Mouse (Mus musculus): Measurements from ENCODE around the gene Tedc2. TPM values are rescaled to one million over a fixed set of nuclear protein-coding genes. Genes with fewer than 3 reads are reported as not detected.

Tedc2 gene
- polyA plus RNA-seq, 1 experiment from 2014 or later = 6.1 TPM

DNA sequence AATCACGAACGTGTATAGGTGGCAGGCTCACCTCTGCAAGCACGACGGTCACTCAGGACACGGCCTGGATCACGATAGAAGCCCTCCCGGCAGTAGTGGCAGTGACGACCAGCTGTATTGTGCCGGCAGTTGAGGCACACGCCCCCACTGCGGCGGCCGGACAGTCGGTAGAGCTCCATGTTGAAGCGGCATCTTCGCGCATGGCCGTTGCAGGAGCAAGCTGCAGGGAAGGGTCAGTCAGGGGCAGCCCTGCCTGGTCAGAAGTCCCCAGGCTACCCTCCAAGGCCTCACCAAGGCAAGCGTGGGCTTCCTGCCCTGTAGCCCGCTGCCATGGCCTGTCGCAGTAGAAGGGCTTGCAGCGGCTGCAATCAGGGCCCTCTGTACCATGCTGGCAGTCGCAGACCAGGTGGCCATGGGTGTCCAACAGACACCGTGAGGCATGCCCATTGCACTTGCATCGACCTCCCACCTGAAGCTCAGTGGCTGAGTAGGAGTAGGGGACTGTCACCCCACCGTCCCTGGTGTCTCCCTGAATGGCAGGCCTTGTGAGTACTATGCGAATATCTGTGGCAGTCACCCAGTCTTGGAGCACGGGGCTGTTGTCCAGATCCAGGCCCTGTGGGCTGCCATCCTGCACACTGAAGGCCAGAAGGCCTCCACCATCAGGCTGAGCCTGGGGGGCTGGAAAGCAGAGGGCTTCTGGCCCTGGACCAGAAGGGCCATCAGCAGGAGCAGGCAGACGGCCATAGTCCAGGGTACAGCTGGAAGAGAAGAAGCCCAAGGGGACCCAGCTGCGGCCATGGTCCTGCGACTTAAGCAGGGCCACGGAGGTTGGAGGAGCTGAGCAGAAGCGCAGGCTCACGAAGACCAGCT is 12.6 kb downstream of the Tedc2 start:
- H3K4me2 ChIP-seq (replicated peaks; ENCODE audit: low read depth) = peak overlapping the region; percentile 95
- TF ChIP-seq CTCF (IDR thresholded peaks at IDR 0.05; ENCODE audit: low read depth) = no peak
- no peak for TF ChIP-seq EP300 (optimal IDR thresholded peaks at IDR 0.05)
- no peaks in the 10 kb centered on the region for H3K9me3 ChIP-seq (ENCODE audit: control insufficient read depth, low read length)
- peaks cover 25% of the 10 kb centered on the region for H3K4me1 ChIP-seq (replicated peaks; ENCODE audit: control insufficient read depth, insufficient read depth)
- WGBS = 72% methylated on average over 34 of the region's 34 CpGs
- H3K9ac ChIP-seq (ENCODE audit: low read length) = peak overlapping the region; percentile 71
- no peak for ATAC-seq (ENCODE audit: low FRiP score, low TSS enrichment)
- H3K4me3 ChIP-seq (ENCODE audit: low read depth, low read length) = peak overlapping the region; percentile 41
- no peaks in the 10 kb centered on the region for H3K36me3 ChIP-seq (ENCODE audit: control insufficient read depth, insufficient read depth, low read length)
- no peak for DNase-seq (ENCODE audit: low spot score)
- H3K27me3 ChIP-seq (ENCODE audit: control insufficient read depth, insufficient read depth, low read length) = peaks cover 3% of the 10 kb centered on the region; the same call in 1 of the 2 replicates
- H3K27ac ChIP-seq (replicated peaks) = peak overlapping the region; percentile 87

DNA sequence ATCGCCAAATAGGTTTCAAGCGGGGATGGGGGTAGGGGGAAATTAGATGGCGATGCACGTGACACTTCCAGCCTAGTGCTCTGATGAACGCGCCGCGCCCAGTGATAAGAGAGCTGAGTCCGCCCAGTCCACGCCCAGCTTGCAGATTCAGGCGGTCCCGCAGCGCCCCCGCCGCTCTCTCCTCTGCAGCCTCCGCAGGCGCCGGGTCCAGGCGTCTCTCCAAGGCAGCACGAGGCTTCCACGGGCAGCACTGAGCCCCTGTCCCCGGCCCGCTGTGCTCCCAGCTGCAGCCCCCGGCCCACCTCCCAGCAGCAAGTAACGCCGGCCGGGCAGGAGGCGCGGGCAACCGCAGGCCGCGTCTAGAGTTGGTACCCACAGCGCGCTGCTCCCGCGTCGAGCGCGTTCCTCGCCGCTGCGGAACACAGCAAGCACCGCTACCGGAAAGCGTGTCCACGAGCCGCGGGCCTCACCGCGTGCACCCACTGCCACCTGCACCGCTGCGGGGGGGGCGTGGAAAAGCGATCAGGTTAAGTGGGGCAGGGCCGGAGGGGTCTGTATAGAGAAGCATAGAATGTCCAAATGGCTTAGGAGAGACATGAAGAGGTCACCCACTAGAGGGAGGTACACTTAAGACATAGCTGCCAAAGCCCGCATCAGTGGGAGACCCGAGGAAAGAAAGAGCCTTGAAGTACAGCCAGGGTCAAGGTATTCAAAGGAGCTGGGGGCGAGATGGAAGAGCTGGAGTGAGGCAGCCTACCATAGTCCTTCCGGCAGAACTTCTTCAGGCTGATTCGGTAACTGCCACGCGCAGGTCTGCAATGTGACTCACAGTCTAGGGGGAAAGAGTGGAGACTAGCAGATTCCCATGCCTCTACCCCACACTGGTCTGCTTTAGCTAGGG is 13.9 kb downstream of the Tedc2 start:
- H3K4me2 ChIP-seq (replicated peaks; ENCODE audit: low read depth) = peak overlapping the region; percentile 95
- TF ChIP-seq CTCF (IDR thresholded peaks at IDR 0.05; ENCODE audit: low read depth) (peak; percentile 44), EP300 (optimal IDR thresholded peaks at IDR 0.05) (no peak)
- DNase-seq (ENCODE audit: low spot score) (peak; percentile 66), ATAC-seq (ENCODE audit: low FRiP score, low TSS enrichment) (no peak)
- H3K9me3 ChIP-seq (ENCODE audit: control insufficient read depth, low read length) = no peaks in the 10 kb centered on the region
- no peak overlapping the region; the same call in 1 of the 2 replicates for H3K27ac ChIP-seq (replicated peaks)
- peak overlapping the region; percentile 30 for H3K4me3 ChIP-seq (ENCODE audit: low read depth, low read length)
- peak overlapping the region; percentile 38; the same call in 1 of the 2 replicates for H3K9ac ChIP-seq (ENCODE audit: low read length)
- WGBS = 5% methylated on average over 62 of the region's 62 CpGs
- no peaks in the 10 kb centered on the region for H3K36me3 ChIP-seq (ENCODE audit: control insufficient read depth, insufficient read depth, low read length)
- peaks cover 3% of the 10 kb centered on the region; the same call in 1 of the 2 replicates for H3K27me3 ChIP-seq (ENCODE audit: control insufficient read depth, insufficient read depth, low read length)
- H3K4me1 ChIP-seq (replicated peaks; ENCODE audit: control insufficient read depth, insufficient read depth) = peaks cover 22% of the 10 kb centered on the region

DNA sequence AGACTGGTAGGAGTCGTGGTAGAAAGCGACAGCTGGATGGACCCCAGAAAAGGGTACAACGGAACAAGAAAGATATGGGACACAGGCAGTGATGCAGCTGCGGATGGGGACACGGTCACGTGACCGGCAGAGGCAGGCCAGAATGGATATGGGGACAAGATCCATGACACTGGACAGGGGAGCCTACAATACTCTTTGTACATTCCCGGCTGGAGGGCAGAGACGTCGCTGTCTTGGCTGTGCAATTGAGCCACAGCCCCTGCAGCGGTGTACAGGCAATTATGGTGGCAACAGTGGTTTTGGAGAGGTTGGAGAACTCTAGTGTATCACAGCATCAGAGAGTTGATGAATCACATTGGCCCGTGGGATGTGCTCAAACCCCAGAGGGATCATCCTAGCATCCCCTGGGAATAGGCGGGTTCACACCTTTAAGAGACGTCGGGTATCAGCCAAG is 14.7 kb downstream of the Tedc2 start:
- WGBS = 11% methylated on average over 15 of the region's 15 CpGs
- peaks cover 17% of the 10 kb centered on the region for H3K4me1 ChIP-seq (replicated peaks; ENCODE audit: control insufficient read depth, insufficient read depth)
- TF ChIP-seq EP300 (optimal IDR thresholded peaks at IDR 0.05) = no peak
- no peak for TF ChIP-seq CTCF (IDR thresholded peaks at IDR 0.05; ENCODE audit: low read depth)
- peak overlapping the region; percentile 95 for H3K4me2 ChIP-seq (replicated peaks; ENCODE audit: low read depth)
- H3K9ac ChIP-seq (ENCODE audit: low read length) = peak overlapping the region; percentile 68
- H3K27ac ChIP-seq (replicated peaks) = 0 out of 2 replicates have a peak overlapping the region, but pooled peaks have one; percentile 18
- peak overlapping the region; percentile 60 for H3K4me3 ChIP-seq (ENCODE audit: low read depth, low read length)
- no peak for DNase-seq (ENCODE audit: low spot score)
- no peaks in the 10 kb centered on the region for H3K9me3 ChIP-seq (ENCODE audit: control insufficient read depth, low read length)
- H3K36me3 ChIP-seq (ENCODE audit: control insufficient read depth, insufficient read depth, low read length) = no peaks in the 10 kb centered on the region
- H3K27me3 ChIP-seq (ENCODE audit: control insufficient read depth, insufficient read depth, low read length) = peaks cover 3% of the 10 kb centered on the region; the same call in 1 of the 2 replicates
- ATAC-seq (ENCODE audit: low FRiP score, low TSS enrichment) = 0 out of 2 replicates have a peak, but pooled peaks have one; percentile 0

DNA sequence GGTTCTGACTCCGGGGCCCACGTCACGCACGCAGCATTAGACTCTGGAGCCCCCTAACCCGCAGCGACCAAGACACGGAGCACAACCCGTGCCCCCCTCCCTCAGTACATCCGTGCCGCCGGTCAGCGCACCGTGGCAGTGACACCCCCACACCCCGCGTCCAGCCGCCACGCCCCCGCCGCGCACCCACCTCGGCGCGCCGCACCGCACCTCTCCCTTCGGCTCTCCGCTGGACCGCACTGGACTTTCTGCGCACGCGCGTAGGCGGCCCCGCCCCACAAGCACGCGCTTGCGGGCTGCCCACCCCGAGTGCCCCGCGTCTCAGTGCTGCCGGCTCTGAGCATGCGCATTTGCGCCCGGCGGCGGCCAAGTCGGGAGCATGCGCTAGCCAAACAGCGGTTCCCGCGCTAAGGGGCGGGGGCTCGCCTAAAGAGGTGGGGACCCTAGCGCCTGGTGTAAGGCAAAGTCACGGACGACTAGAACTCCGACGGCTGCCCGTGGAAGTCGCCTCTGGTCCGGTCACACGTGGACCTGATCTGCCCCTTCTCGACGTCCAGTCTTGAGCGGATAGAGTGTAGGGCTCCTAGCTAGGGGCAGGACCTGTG is 15.3 kb downstream of the Tedc2 start, which contains the start of gene Tbc1d24:
Gene Tbc1d24 (minus strand): TSS at position 279 of the 605 bp plus-strand sequence.
- Histone ChIP-seq H3K27ac (replicated peaks) (peak within 1 kb of the TSS; percentile 36), H3K9me3 (ENCODE audit: control insufficient read depth, low read length) (no peaks in the 10 kb centered on the region), H3K36me3 (ENCODE audit: control insufficient read depth, insufficient read depth, low read length) (no peaks in the 10 kb centered on the region), H3K27me3 (ENCODE audit: control insufficient read depth, insufficient read depth, low read length) (peaks cover 3% of the 10 kb centered on the region; the same call in 1 of the 2 replicates), H3K4me2 (replicated peaks; ENCODE audit: low read depth) (peak within 1 kb of the TSS; percentile 95), H3K9ac (ENCODE audit: low read length) (peak within 1 kb of the TSS; percentile 68), H3K4me3 (ENCODE audit: low read depth, low read length) (peak within 1 kb of the TSS; percentile 60), H3K4me1 (replicated peaks; ENCODE audit: control insufficient read depth, insufficient read depth) (peaks cover 17% of the 10 kb centered on the region)
- DNase-seq (ENCODE audit: low spot score) = peak; percentile 86
- peak; percentile 66 for ATAC-seq (ENCODE audit: low FRiP score, low TSS enrichment)
- TF ChIP-seq EP300 (optimal IDR thresholded peaks at IDR 0.05) = no peak
- no peak for TF ChIP-seq CTCF (IDR thresholded peaks at IDR 0.05; ENCODE audit: low read depth)
- WGBS = 1% methylated on average over 42 of the region's 65 CpGs

DNA sequence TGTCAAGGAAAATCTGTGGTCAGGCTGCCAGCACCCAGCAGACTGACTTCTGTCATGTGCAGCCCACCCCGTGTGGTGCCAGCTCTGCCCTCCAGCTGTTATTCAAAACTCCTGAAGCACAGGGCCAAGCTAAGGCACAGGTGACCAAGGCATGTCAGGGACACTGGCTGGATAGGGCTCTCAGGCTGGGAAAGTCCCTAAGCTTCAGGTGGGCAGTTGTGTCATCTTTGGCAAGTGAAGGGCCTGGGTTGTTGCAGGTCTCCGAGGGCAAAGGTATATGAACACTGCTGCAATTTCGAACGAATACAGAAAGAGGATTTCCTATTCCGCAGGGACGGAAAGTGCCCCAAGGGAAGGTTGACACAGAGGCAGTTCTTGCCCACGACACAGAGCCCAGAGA is 15.8 kb downstream of the Tedc2 start:
- DNase-seq (ENCODE audit: low spot score) (no peak), ATAC-seq (ENCODE audit: low FRiP score, low TSS enrichment) (no peak)
- Histone ChIP-seq H3K27me3 (ENCODE audit: control insufficient read depth, insufficient read depth, low read length) (no peaks in the 10 kb centered on the region; the same call in 1 of the 2 replicates), H3K4me2 (replicated peaks; ENCODE audit: low read depth) (peak overlapping the region; percentile 95), H3K9me3 (ENCODE audit: control insufficient read depth, low read length) (no peaks in the 10 kb centered on the region), H3K9ac (ENCODE audit: low read length) (peak overlapping the region; percentile 68), H3K4me3 (ENCODE audit: low read depth, low read length) (peak overlapping the region; percentile 60), H3K27ac (replicated peaks) (peak overlapping the region; percentile 36), H3K4me1 (replicated peaks; ENCODE audit: control insufficient read depth, insufficient read depth) (peaks cover 17% of the 10 kb centered on the region), H3K36me3 (ENCODE audit: control insufficient read depth, insufficient read depth, low read length) (no peaks in the 10 kb centered on the region)
- no peak for TF ChIP-seq CTCF (IDR thresholded peaks at IDR 0.05; ENCODE audit: low read depth)
- no peak for TF ChIP-seq EP300 (optimal IDR thresholded peaks at IDR 0.05)
- WGBS = 10% methylated on average over 7 of the region's 7 CpGs

Measured in stomach, postnatal 0 days (tissue).